Mouse (Mus musculus) cerebellum, postnatal 4 days (tissue): ENCODE measurements around the gene Cox6b2.
A peak's percentile ranks its signal among the peaks of the same experiment; 100 is the strongest.

Source experiments
- DNase-seq, 2 experiments: peaks; one replicate each; pipeline ENCODE4 v3.0.0; 2022; ENCODE audit warnings: low spot score in 2 of 2, mixed read lengths in 1 of 2

Cox6b2 gene

GRCm38 (mm10) chr7:4719276-4719675, 33.6 kb downstream of the Cox6b2 start:
- no peak for DNase-seq

- DNase-seq, result no peak
These were observed 35.9 kb downstream of the Cox6b2 start for GRCm38 (mm10) chr7:4716955-4717354.

- DNase-seq, result no peak
These were observed 40.3 kb downstream of the Cox6b2 start for GRCm38 (mm10) chr7:4712594-4712993.

- DNase-seq, result peak in 1 of 2 experiments; percentile 63
These were observed 47.8 kb downstream of the Cox6b2 start for GRCm38 (mm10) chr7:4705098-4705497.

GRCm38 (mm10) chr7:4703195-4703594, 49.7 kb downstream of the Cox6b2 start:
- DNase-seq, result no peak

- no peak for DNase-seq
These were observed 50.6 kb downstream of the Cox6b2 start for GRCm38 (mm10) chr7:4702334-4702733.
